ENCODE assay signal across 32 mouse cellular contexts in genomic region chr13:47374583-47374982, GRCm38 (mm10).
DNase-seq lines count a peak whose midpoint lies in the region; ATAC-seq and TF ChIP-seq lines count a peak whose summit lies in the region.
"Had no signal": no experiment of that assay in that cellular context is flagged by ENCODE, and none has a peak within 500 bp of the region (broad histone marks: within the 10 kb centered on the region; RNA-seq: fewer than 3 reads in every experiment).

No protein-coding gene starts in this region.

- H3K4me3 ChIP-seq in hindbrain, postnatal 0 days (ENCODE audit: low read length), result no peak overlapping the region
- H3K4me3 ChIP-seq in hindbrain, embryonic 16.5 days (ENCODE audit: low read length), result no peak overlapping the region
- no peak overlapping the region for H3K4me3 ChIP-seq in forebrain, embryonic 16.5 days (replicated peaks; ENCODE audit: low read length)
- H3K4me3 ChIP-seq: gastrocnemius, adult 2 months; heart, adult 2 months; heart, embryonic 12.5 days; hindbrain, embryonic 13.5 days; kidney, embryonic 15.5 days; limb, embryonic 12.5 days; liver, embryonic 15.5 days; neural tube, embryonic 13.5 days had no signal

- H3K27me3 ChIP-seq in hindbrain, postnatal 0 days (ENCODE audit: insufficient read depth, low read length), result no peaks in the 10 kb centered on the region
- no peaks in the 10 kb centered on the region for H3K27me3 ChIP-seq in hindbrain, embryonic 16.5 days (replicated peaks; ENCODE audit: control insufficient read depth, insufficient read depth, low read length)
- no peaks in the 10 kb centered on the region for H3K27me3 ChIP-seq in forebrain, embryonic 16.5 days (replicated peaks; ENCODE audit: control insufficient read depth, insufficient read depth, low read length)
- H3K27me3 ChIP-seq: heart, embryonic 12.5 days; hindbrain, embryonic 13.5 days; kidney, embryonic 15.5 days; limb, embryonic 12.5 days; liver, embryonic 15.5 days; neural tube, embryonic 13.5 days had no signal

- no peak for TF ChIP-seq CTCF in hindbrain, postnatal 0 days (IDR thresholded peaks at IDR 0.05; ENCODE audit: low read depth)

- H3K36me3 ChIP-seq in hindbrain, postnatal 0 days (ENCODE audit: insufficient read depth, low read length), result no peaks in the 10 kb centered on the region
- H3K36me3 ChIP-seq in hindbrain, embryonic 16.5 days (ENCODE audit: control insufficient read depth, insufficient read depth, low read length), result no peaks in the 10 kb centered on the region
- no peaks in the 10 kb centered on the region for H3K36me3 ChIP-seq in forebrain, embryonic 16.5 days (ENCODE audit: control insufficient read depth, insufficient read depth)
- H3K36me3 ChIP-seq: heart, embryonic 12.5 days; hindbrain, embryonic 13.5 days; kidney, embryonic 15.5 days; limb, embryonic 12.5 days; liver, embryonic 15.5 days; neural tube, embryonic 13.5 days had no signal

- 35% methylated on average over 1 of the region's 1 CpGs for WGBS in hindbrain, postnatal 0 days
- WGBS in hindbrain, embryonic 16.5 days, result 50% methylated on average over 1 of the region's 1 CpGs
- WGBS in forebrain, embryonic 16.5 days, result 25% methylated on average over 1 of the region's 1 CpGs

- no peak overlapping the region for H3K27ac ChIP-seq in hindbrain, postnatal 0 days
- H3K27ac ChIP-seq in hindbrain, embryonic 16.5 days (ENCODE audit: low read depth, low read length), result no peak overlapping the region
- no peak overlapping the region for H3K27ac ChIP-seq in forebrain, embryonic 16.5 days (ENCODE audit: low read length)
- H3K27ac ChIP-seq: gastrocnemius, adult 2 months; heart, adult 2 months; hindbrain, embryonic 13.5 days; kidney, embryonic 15.5 days; limb, embryonic 12.5 days; liver, embryonic 15.5 days; neural tube, embryonic 13.5 days had no signal

- peak; percentile 23 to 57 for DNase-seq in cerebellum, postnatal 10 days
- DNase-seq in hindbrain, postnatal 0 days (ENCODE audit: low spot score), result peak; percentile 27
- DNase-seq in MN1 (ENCODE audit: low spot score), result peak; percentile 13
- DNase-seq in kidney, postnatal 36 days, result no peak
- DNase-seq: adrenal gland, adult 2 months; adrenal gland, postnatal 36 days; cerebellum, adult 11-12 months; cerebellum, adult 9-11 months; gastrocnemius, adult 2 months; gastrocnemius, postnatal 36 days; heart, adult 2 months; heart, postnatal 4 days; kidney, adult 18-20 months; kidney, postnatal 4 days; lung, embryonic 14.5 days; lung, postnatal 14 days; midbrain, embryonic 14.5 days; thymus, adult 2 months; thymus, postnatal 36 days had no signal

- H3K4me1 ChIP-seq in hindbrain, postnatal 0 days (ENCODE audit: insufficient read depth, low read length), result no peaks in the 10 kb centered on the region
- no peaks in the 10 kb centered on the region for H3K4me1 ChIP-seq in hindbrain, embryonic 16.5 days (ENCODE audit: control insufficient read depth, insufficient read depth, low read depth, low read length)
- H3K4me1 ChIP-seq in forebrain, embryonic 16.5 days (replicated peaks; ENCODE audit: control insufficient read depth, insufficient read depth, low read length), result no peaks in the 10 kb centered on the region
- H3K4me1 ChIP-seq: heart, embryonic 12.5 days; hindbrain, embryonic 13.5 days; kidney, embryonic 15.5 days; limb, embryonic 12.5 days; liver, embryonic 15.5 days; neural tube, embryonic 13.5 days had no signal

- no peak overlapping the region for H3K9ac ChIP-seq in hindbrain, postnatal 0 days (replicated peaks; ENCODE audit: low read length)
- H3K9ac ChIP-seq in hindbrain, embryonic 16.5 days (ENCODE audit: low read depth, low read length), result no peak overlapping the region
- no peak overlapping the region for H3K9ac ChIP-seq in forebrain, embryonic 16.5 days (replicated peaks; ENCODE audit: low read depth, low read length)
- H3K9ac ChIP-seq: heart, embryonic 12.5 days; hindbrain, embryonic 13.5 days; kidney, embryonic 15.5 days; limb, embryonic 12.5 days; liver, embryonic 15.5 days; lung, embryonic 14.5 days; neural tube, embryonic 13.5 days had no signal

- ATAC-seq in cerebellum, adult (ENCODE audit: insufficient number of reproducible peaks, low FRiP score, low TSS enrichment), result no peak
- no peak for ATAC-seq in hindbrain, postnatal 0 days
- no peak for ATAC-seq in hindbrain, embryonic 16.5 days
- peak; percentile 89 for ATAC-seq in forebrain, embryonic 16.5 days
- no peak for ATAC-seq in granulocyte monocyte progenitor cell, adult 5-6 weeks (replicated peaks; ENCODE audit: poor library complexity, severe bottlenecking)
- ATAC-seq: activated CD4-positive, CD25-positive, alpha-beta regulatory T cell, adult 4 months; CD4-positive, CD25-positive, alpha-beta regulatory T cell, adult 4 months; inflammation-experienced regulatory T-cells, adult 6 months had no signal

- H3K9me3 ChIP-seq in hindbrain, postnatal 0 days (ENCODE audit: low read length), result no peaks in the 10 kb centered on the region
- H3K9me3 ChIP-seq in hindbrain, embryonic 16.5 days (ENCODE audit: control insufficient read depth, low read length), result peaks cover 4% of the 10 kb centered on the region; the same call in 1 of the 2 replicates
- no peaks in the 10 kb centered on the region for H3K9me3 ChIP-seq in forebrain, embryonic 16.5 days (ENCODE audit: control insufficient read depth, low read length)
- H3K9me3 ChIP-seq: heart, embryonic 12.5 days; hindbrain, embryonic 13.5 days; kidney, embryonic 15.5 days; liver, embryonic 15.5 days; neural tube, embryonic 13.5 days had no signal

- no peak overlapping the region for H3K4me2 ChIP-seq in hindbrain, postnatal 0 days (ENCODE audit: low read depth, low read length)
- H3K4me2 ChIP-seq in hindbrain, embryonic 16.5 days (ENCODE audit: low read length), result no peak overlapping the region
- H3K4me2 ChIP-seq in forebrain, embryonic 16.5 days (ENCODE audit: low read length), result no peak overlapping the region
- H3K4me2 ChIP-seq: heart, embryonic 12.5 days; hindbrain, embryonic 13.5 days; kidney, embryonic 15.5 days; limb, embryonic 12.5 days; liver, embryonic 15.5 days; lung, embryonic 14.5 days; neural tube, embryonic 13.5 days had no signal

Comparison
In these comparisons a context has a peak if more than half of its experiments do, and no peak if none do; other contexts are left out.
1. DNase-seq: peak in cerebellum, postnatal 10 days (2 of 2), hindbrain, postnatal 0 days (single experiment) and MN1 (single experiment); none in kidney, postnatal 36 days (0 of 2).